Mouse (Mus musculus): Measurements from ENCODE around the gene Clybl. TPM values are rescaled to one million over a fixed set of nuclear protein-coding genes. Genes with fewer than 3 reads are reported as not detected.
A peak's percentile ranks its signal among the peaks of the same experiment; 100 is the strongest.

Clybl gene
- polyA plus RNA-seq, 1 experiment from 2014 or later: 27.1 TPM

DNA sequence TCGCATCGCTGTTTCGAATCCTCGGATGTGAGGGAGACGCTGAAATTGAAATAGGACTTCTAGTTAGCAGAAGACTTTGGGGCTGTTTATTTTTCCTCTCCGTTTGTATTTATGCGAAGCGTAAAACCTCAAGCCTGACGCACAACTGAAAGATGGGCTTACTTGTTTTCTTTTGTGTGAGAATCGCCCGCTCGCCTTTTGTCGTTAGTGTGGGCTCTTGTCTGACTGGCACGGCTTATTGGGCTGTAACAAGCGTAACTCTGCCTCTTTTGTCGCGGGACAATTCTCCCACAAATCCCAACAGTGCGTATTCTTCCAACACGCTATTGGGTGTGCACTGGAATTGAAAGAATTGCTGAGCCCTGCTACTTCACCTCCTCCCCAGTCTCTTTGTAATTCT, 192.0 kb downstream of the Clybl start:
- no peak overlapping the region for H3K9ac ChIP-seq (ENCODE audit: low read depth, low read length)
- 25% methylated on average over 19 of the region's 19 CpGs for WGBS
- peak overlapping the region; percentile 44 for H3K4me2 ChIP-seq (ENCODE audit: low read depth, low read length)
- H3K4me3 ChIP-seq (ENCODE audit: low read depth, low read length): peak overlapping the region; percentile 13; the same call in 1 of the 2 replicates
- peaks cover 8% of the 10 kb centered on the region; the same call in 1 of the 2 replicates for H3K27me3 ChIP-seq (replicated peaks; ENCODE audit: control insufficient read depth, insufficient read depth, low read length)
- no peaks in the 10 kb centered on the region for H3K9me3 ChIP-seq (ENCODE audit: control insufficient read depth, low read length)
- DNase-seq (ENCODE audit: low spot score): peak; percentile 57
- H3K27ac ChIP-seq (replicated peaks; ENCODE audit: low read depth, low read length): no peak overlapping the region
- no peaks in the 10 kb centered on the region for H3K36me3 ChIP-seq (ENCODE audit: control insufficient read depth, insufficient read depth, low read length)
- peak; percentile 63 for ATAC-seq (ENCODE audit: low read depth)
- H3K4me1 ChIP-seq (ENCODE audit: control insufficient read depth, insufficient read depth, low read length): peaks cover 5% of the 10 kb centered on the region

DNA sequence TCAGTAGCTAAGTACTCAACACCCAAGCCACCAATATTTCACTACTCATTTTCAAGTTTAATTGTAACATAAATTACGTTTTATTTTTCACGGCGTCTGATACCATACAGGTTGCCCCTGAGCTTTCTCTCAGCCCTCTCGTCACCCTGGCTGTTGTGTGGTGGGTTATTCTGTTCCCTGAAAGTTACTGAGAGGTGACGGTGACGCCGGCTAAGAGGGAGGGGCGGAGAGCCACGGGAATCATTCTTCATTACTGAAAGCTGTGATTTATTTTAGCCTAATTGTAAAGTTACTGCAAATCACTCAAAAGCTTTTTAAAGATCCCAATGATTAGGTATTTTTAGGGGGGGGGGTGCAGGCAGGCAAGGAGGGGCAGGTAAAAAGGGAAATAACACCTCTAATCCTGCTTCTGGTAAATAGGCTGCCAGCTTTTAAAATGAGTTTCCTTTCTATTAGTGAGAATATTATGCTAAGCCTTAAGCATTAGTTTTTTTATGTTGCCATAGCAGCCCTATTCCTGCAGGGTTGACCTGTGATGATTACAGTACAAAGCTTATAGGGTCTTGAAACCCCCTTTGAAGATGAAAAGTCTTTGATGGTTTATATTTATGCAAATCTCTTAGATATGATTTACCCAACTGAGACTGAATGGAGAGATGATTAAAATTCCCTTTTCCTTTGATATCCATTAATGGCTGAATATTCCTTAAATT, 192.9 kb downstream of the Clybl start:
- H3K27me3 ChIP-seq (replicated peaks; ENCODE audit: control insufficient read depth, insufficient read depth, low read length): peaks cover 8% of the 10 kb centered on the region; the same call in 1 of the 2 replicates
- WGBS: 20% methylated on average over 9 of the region's 9 CpGs
- peaks cover 5% of the 10 kb centered on the region for H3K4me1 ChIP-seq (ENCODE audit: control insufficient read depth, insufficient read depth, low read length)
- H3K9ac ChIP-seq (ENCODE audit: low read depth, low read length): no peak overlapping the region
- H3K9me3 ChIP-seq (ENCODE audit: control insufficient read depth, low read length): no peaks in the 10 kb centered on the region
- no peak overlapping the region for H3K27ac ChIP-seq (replicated peaks; ENCODE audit: low read depth, low read length)
- DNase-seq (ENCODE audit: low spot score) (no peak), ATAC-seq (ENCODE audit: low read depth) (no peak)
- H3K36me3 ChIP-seq (ENCODE audit: control insufficient read depth, insufficient read depth, low read length): no peaks in the 10 kb centered on the region
- H3K4me3 ChIP-seq (ENCODE audit: low read depth, low read length): no peak overlapping the region
- H3K4me2 ChIP-seq (ENCODE audit: low read depth, low read length): no peak overlapping the region

DNA sequence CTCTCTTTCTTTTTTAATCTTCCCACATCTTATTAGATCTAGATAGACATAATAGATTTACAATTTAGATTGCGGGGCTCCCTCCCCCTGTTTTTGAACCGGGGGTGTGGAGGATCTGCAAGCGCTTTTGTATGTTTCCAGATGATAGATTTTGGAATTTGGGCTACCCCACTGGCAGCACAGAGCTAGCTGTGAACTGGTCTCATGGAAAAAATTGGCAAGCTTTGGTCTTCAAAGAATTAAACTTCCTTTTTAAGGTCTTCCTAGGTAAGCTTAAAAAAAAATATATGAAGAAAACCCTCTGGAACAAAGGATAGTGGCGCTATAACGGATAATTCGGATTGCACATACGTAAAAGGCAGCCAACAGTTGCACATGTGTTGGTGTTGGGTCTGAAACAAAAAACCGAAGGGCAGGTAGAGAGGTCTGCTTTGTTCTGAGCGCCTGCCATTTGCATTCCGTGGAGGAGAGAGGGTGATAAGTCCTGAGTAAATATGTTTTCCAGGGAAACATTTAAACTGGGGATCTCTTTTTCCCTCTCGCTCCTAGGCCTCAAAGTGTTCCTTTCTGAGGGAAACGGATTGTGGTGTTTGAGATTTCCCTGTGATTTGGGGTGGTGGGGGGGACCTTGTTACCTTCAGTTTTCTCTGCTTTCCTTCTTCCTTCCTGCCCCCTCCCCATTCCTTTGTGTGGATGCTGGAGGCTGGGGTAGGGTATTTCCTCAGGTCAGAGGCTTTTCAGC, 193.7 kb downstream of the Clybl start:
- H3K4me1 ChIP-seq (ENCODE audit: control insufficient read depth, insufficient read depth, low read length): peaks cover 5% of the 10 kb centered on the region
- 58% methylated on average over 12 of the region's 12 CpGs for WGBS
- ATAC-seq (ENCODE audit: low read depth): no peak
- H3K27ac ChIP-seq (replicated peaks; ENCODE audit: low read depth, low read length): no peak overlapping the region
- H3K4me3 ChIP-seq (ENCODE audit: low read depth, low read length): no peak overlapping the region
- H3K9ac ChIP-seq (ENCODE audit: low read depth, low read length): no peak overlapping the region
- H3K36me3 ChIP-seq (ENCODE audit: control insufficient read depth, insufficient read depth, low read length): no peaks in the 10 kb centered on the region
- H3K9me3 ChIP-seq (ENCODE audit: control insufficient read depth, low read length): no peaks in the 10 kb centered on the region
- H3K4me2 ChIP-seq (ENCODE audit: low read depth, low read length): no peak overlapping the region
- no peak for DNase-seq (ENCODE audit: low spot score)
- H3K27me3 ChIP-seq (replicated peaks; ENCODE audit: control insufficient read depth, insufficient read depth, low read length): peaks cover 8% of the 10 kb centered on the region; the same call in 1 of the 2 replicates

DNA sequence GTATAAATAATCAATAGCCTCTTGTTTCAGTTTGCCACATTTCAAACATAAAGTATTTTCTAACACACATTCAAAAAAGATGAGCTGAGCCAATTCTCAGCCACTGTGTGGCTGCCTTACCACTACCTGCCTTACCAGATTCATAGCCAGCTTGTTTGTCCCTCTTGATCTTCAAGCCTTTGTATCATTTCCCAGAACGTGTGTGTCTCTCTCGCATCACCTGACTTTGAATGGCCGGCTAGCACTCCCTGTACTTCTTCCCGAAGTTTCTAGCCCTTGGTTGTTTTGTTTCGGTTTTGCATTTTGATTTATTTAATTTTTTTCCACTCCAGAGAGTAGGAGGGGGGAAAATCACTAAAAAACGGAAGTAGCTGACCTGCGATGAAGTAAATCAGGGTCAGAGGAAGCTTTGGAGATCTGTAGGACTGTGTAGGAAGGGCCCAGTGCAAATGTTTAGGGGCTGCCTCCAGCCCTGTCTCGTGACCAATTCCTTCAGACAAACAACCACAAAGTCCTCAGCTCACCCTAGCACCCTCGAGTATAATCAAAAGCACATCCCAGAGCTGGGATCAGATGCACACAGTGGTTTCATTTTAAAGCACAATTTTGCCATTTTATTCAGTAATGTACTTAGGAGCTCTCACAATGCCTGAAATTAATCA, 195.1 kb downstream of the Clybl start:
- H3K27me3 ChIP-seq (replicated peaks; ENCODE audit: control insufficient read depth, insufficient read depth, low read length): peaks cover 8% of the 10 kb centered on the region; the same call in 1 of the 2 replicates
- no peak overlapping the region for H3K27ac ChIP-seq (replicated peaks; ENCODE audit: low read depth, low read length)
- DNase-seq (ENCODE audit: low spot score) (no peak), ATAC-seq (ENCODE audit: low read depth) (no peak)
- H3K9ac ChIP-seq (ENCODE audit: low read depth, low read length): no peak overlapping the region
- H3K4me2 ChIP-seq (ENCODE audit: low read depth, low read length): no peak overlapping the region
- no peaks in the 10 kb centered on the region for H3K36me3 ChIP-seq (ENCODE audit: control insufficient read depth, insufficient read depth, low read length)
- no peaks in the 10 kb centered on the region for H3K9me3 ChIP-seq (ENCODE audit: control insufficient read depth, low read length)
- WGBS: 50% methylated on average over 9 of the region's 9 CpGs
- peaks cover 5% of the 10 kb centered on the region for H3K4me1 ChIP-seq (ENCODE audit: control insufficient read depth, insufficient read depth, low read length)
- H3K4me3 ChIP-seq (ENCODE audit: low read depth, low read length): no peak overlapping the region

DNA sequence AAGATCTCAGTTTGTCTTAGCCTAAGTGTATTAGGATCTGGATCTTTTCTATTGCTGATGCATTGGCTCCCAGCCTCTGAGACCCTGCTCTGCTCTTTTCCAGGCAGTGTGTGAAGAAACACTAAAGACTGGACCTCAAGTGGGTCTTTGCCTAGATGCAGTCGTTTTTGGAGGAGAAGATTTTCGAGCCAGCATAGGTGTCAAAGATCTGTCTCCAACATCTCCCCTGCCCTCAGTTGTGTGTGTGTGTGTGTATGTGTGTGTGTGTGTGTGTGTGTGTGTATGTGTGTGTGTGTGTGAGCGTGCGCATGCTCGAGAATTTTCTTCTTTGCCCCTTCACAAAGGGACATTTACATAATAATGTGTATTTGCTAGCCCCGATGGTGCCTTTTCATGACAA, 196.2 kb downstream of the Clybl start:
- WGBS: 85% methylated on average over 6 of the region's 6 CpGs

DNA sequence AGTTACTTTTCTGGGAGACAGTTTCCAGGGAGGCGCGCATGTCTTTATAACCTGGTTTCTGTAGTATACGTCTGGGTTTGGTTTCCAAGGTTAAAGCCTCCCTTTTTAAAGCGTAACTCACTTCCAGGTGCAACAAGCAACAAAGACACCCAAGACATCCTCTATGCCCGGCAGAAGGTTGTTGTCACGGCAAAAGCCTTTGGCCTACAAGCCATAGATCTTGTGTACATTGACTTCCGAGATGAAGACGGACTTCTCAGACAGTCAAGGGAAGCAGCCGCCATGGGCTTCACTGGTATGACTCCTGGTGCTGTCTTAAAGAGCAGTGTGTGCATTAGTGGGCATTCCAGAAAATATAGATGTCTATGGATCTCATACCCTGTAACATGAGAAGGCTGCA, 197.6 kb downstream of the Clybl start:
- Histone ChIP-seq H3K36me3 (ENCODE audit: control insufficient read depth, insufficient read depth, low read length) (no peaks in the 10 kb centered on the region), H3K9me3 (ENCODE audit: control insufficient read depth, low read length) (no peaks in the 10 kb centered on the region), H3K4me2 (ENCODE audit: low read depth, low read length) (no peak overlapping the region), H3K4me1 (ENCODE audit: control insufficient read depth, insufficient read depth, low read length) (no peaks in the 10 kb centered on the region; the same call in 1 of the 2 replicates), H3K4me3 (ENCODE audit: low read depth, low read length) (no peak overlapping the region), H3K27ac (replicated peaks; ENCODE audit: low read depth, low read length) (no peak overlapping the region), H3K9ac (ENCODE audit: low read depth, low read length) (no peak overlapping the region), H3K27me3 (replicated peaks; ENCODE audit: control insufficient read depth, insufficient read depth, low read length) (peaks cover 8% of the 10 kb centered on the region; the same call in 1 of the 2 replicates)
- no peak for ATAC-seq (ENCODE audit: low read depth)
- DNase-seq (ENCODE audit: low spot score): no peak
- WGBS: 89% methylated on average over 9 of the region's 9 CpGs

More for the DNA sequence above, 196.2 kb downstream of the Clybl start:
- no peak overlapping the region for H3K27ac ChIP-seq (replicated peaks; ENCODE audit: low read depth, low read length)
- no peak overlapping the region for H3K9ac ChIP-seq (ENCODE audit: low read depth, low read length)
- ATAC-seq (ENCODE audit: low read depth) (no peak), DNase-seq (ENCODE audit: low spot score) (no peak)
- no peaks in the 10 kb centered on the region for H3K9me3 ChIP-seq (ENCODE audit: control insufficient read depth, low read length)
- no peak overlapping the region for H3K4me3 ChIP-seq (ENCODE audit: low read depth, low read length)
- H3K4me2 ChIP-seq (ENCODE audit: low read depth, low read length): no peak overlapping the region
- H3K4me1 ChIP-seq (ENCODE audit: control insufficient read depth, insufficient read depth, low read length): peaks cover 5% of the 10 kb centered on the region
- no peaks in the 10 kb centered on the region for H3K36me3 ChIP-seq (ENCODE audit: control insufficient read depth, insufficient read depth, low read length)
- H3K27me3 ChIP-seq (replicated peaks; ENCODE audit: control insufficient read depth, insufficient read depth, low read length): peaks cover 8% of the 10 kb centered on the region; the same call in 1 of the 2 replicates

DNA sequence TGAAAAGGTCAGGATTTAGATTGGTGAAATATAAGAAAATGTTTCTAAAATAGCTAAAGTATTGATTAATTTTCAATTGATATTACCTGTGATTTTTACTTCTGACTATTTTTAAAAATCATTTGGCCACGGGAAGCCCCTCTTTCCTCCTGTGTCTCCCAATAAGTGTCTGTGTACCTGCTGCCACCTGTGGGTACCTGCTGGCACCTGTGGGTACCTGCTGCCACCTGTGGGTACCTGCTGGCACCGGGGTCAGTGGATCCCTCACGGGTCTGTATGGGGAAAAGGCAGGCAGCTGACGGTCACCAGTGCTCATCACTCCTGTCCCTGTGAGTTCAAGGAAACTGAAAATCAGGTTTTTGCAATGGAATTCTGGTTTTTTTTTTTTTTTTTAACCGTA, 198.5 kb downstream of the Clybl start:
- DNase-seq (ENCODE audit: low spot score): no peak
- Histone ChIP-seq H3K4me2 (ENCODE audit: low read depth, low read length) (no peak overlapping the region), H3K36me3 (ENCODE audit: control insufficient read depth, insufficient read depth, low read length) (no peaks in the 10 kb centered on the region), H3K9ac (ENCODE audit: low read depth, low read length) (no peak overlapping the region), H3K9me3 (ENCODE audit: control insufficient read depth, low read length) (no peaks in the 10 kb centered on the region), H3K27me3 (replicated peaks; ENCODE audit: control insufficient read depth, insufficient read depth, low read length) (peaks cover 3% of the 10 kb centered on the region; the same call in 1 of the 2 replicates), H3K4me3 (ENCODE audit: low read depth, low read length) (no peak overlapping the region), H3K4me1 (ENCODE audit: control insufficient read depth, insufficient read depth, low read length) (no peaks in the 10 kb centered on the region; the same call in 1 of the 2 replicates), H3K27ac (replicated peaks; ENCODE audit: low read depth, low read length) (no peak overlapping the region)
- no peak for ATAC-seq (ENCODE audit: low read depth)
- WGBS: 89% methylated on average over 5 of the region's 5 CpGs

DNA sequence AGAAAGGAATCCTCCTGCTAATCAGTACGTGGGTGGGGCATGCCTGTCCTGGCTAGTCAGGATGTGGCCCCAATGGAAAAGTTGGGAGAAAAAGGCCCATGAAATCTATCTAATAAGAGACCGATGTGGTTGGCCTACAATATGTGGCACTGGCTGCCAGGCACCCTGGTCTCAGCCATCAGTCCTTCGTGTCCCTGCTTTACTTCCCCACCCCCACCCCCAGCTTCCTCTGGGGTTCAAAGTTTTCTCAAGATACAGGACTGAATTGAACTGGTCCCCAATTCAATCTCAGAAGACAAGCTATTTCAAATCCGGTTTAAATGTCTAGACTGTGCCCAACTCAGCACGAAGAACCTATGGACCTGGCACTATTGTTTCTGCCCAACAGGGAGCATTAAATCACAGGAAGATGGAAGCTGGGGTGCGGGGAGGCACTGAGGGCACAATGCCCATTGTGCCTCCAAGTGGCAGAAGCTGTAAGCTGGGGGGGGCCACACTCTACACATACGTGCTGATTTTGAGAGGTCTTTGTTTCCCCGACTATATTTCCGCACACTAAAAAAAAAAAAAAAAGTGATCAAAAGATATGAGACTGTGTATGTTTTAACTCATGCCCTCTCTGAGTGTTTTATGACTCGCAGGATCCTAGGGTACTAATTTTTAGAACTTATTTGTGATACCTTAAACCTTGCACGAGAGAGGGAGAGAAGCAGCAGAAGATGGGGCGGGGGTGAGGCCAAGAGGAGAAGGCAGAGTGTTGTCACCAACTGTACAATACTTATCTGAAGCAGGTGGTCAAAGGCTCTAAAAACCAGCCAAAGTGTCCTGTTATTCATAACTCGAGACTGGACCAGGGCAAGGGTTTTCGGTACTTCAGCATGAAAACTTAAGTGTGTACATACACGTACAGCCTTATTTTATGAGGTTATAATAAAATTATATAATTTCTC, 199.7 kb downstream of the Clybl start:
- no peak overlapping the region for H3K9ac ChIP-seq (ENCODE audit: low read depth, low read length)
- H3K4me3 ChIP-seq (ENCODE audit: low read depth, low read length): no peak overlapping the region
- ATAC-seq (ENCODE audit: low read depth) (no peak), DNase-seq (ENCODE audit: low spot score) (no peak)
- no peaks in the 10 kb centered on the region for H3K36me3 ChIP-seq (ENCODE audit: control insufficient read depth, insufficient read depth, low read length)
- H3K27me3 ChIP-seq (replicated peaks; ENCODE audit: control insufficient read depth, insufficient read depth, low read length): peaks cover 3% of the 10 kb centered on the region; the same call in 1 of the 2 replicates
- H3K9me3 ChIP-seq (ENCODE audit: control insufficient read depth, low read length): no peaks in the 10 kb centered on the region
- 75% methylated on average over 15 of the region's 15 CpGs for WGBS
- no peak overlapping the region for H3K4me2 ChIP-seq (ENCODE audit: low read depth, low read length)
- no peak overlapping the region for H3K27ac ChIP-seq (replicated peaks; ENCODE audit: low read depth, low read length)
- H3K4me1 ChIP-seq (ENCODE audit: control insufficient read depth, insufficient read depth, low read length): no peaks in the 10 kb centered on the region; the same call in 1 of the 2 replicates
